Mouse (Mus musculus): ENCODE measurements around the gene Usp44. TPM values are rescaled to one million over a fixed set of nuclear protein-coding genes. Genes with fewer than 3 reads are reported as not detected.
"Not testable (repeated sequence)": the region's sequence is repeated elsewhere in the genome, so short reads cannot be mapped to it uniquely, and the experiment has no call there.

Usp44 gene
- total and polyA plus RNA-seq, 3 experiments, result 2.5 to 13.7 (median 5.1) TPM

- Histone ChIP-seq H3K4me1 (ENCODE audit: insufficient read depth, low read depth, low read length) (no peaks in the 10 kb centered on the region), H3K4me3 (ENCODE audit: low read depth, low read length) (no peak overlapping the region), H3K27me3 (ENCODE audit: insufficient read depth, low read length) (peaks cover 13% of the 10 kb centered on the region), H3K9me3 (replicated peaks) (no peaks in the 10 kb centered on the region), H3K36me3 (replicated peaks) (no peaks in the 10 kb centered on the region)
- ATAC-seq (ENCODE audit: extremely low read depth, insufficient number of reproducible peaks, low FRiP score, poor library complexity, severe bottlenecking), result no peak
- DNase-seq (ENCODE audit: low spot score), result no peak
- TF ChIP-seq GATA1 (IDR thresholded peaks at IDR 0.05; ENCODE audit: borderline replicate concordance, low read length) (no peak), POLR2AphosphoS5 (IDR thresholded peaks at IDR 0.05; ENCODE audit: insufficient replicate concordance, low read depth, low read length) (no peak), CTCF (IDR thresholded peaks at IDR 0.05; ENCODE audit: low read depth, low read length) (no peak), GATA2 (IDR thresholded peaks at IDR 0.05; ENCODE audit: borderline replicate concordance, low read depth, low read length) (no peak), TAL1 (conservative IDR thresholded peaks at IDR 0.05; ENCODE audit: low read depth, low read length) (no peak)
These were observed 28.2 kb upstream of the Usp44 start for GRCm38 (mm10) chr10:93803199-93803598.

GRCm38 (mm10) chr10:93809438-93809837 is 21.9 kb upstream of the Usp44 start:
- not testable (repeated sequence) for H3K4me1 ChIP-seq (ENCODE audit: insufficient read depth, low read depth, low read length); ATAC-seq (ENCODE audit: extremely low read depth, insufficient number of reproducible peaks, low FRiP score, poor library complexity, severe bottlenecking)
- peaks cover 14% of the 10 kb centered on the region for H3K27me3 ChIP-seq (ENCODE audit: insufficient read depth, low read length)

GRCm38 (mm10) chr10:93810590-93811185 is 20.7 kb upstream of the Usp44 start:
- no peak for TF ChIP-seq GATA2 (IDR thresholded peaks at IDR 0.05; ENCODE audit: borderline replicate concordance, low read depth, low read length)
- TF ChIP-seq TAL1 (conservative IDR thresholded peaks at IDR 0.05; ENCODE audit: low read depth, low read length), result no peak
- no peak for TF ChIP-seq CTCF (IDR thresholded peaks at IDR 0.05; ENCODE audit: low read depth, low read length)
- no peak for TF ChIP-seq GATA1 (IDR thresholded peaks at IDR 0.05; ENCODE audit: borderline replicate concordance, low read length)
- H3K4me1 ChIP-seq (ENCODE audit: insufficient read depth, low read depth, low read length), result no peaks in the 10 kb centered on the region

More at GRCm38 (mm10) chr10:93809438-93809837, 21.9 kb upstream of the Usp44 start:
- DNase-seq (ENCODE audit: low spot score); H3K4me3 ChIP-seq (ENCODE audit: low read depth, low read length); H3K36me3 ChIP-seq (replicated peaks); H3K9me3 ChIP-seq (replicated peaks): not testable (repeated sequence)

GRCm38 (mm10) chr10:93812098-93812497 is 19.3 kb upstream of the Usp44 start:
- H3K4me3 ChIP-seq (ENCODE audit: low read depth, low read length), result no peak overlapping the region
- TF ChIP-seq GATA1 (IDR thresholded peaks at IDR 0.05; ENCODE audit: borderline replicate concordance, low read length) (no peak), CTCF (IDR thresholded peaks at IDR 0.05; ENCODE audit: low read depth, low read length) (no peak), POLR2AphosphoS5 (IDR thresholded peaks at IDR 0.05; ENCODE audit: insufficient replicate concordance, low read depth, low read length) (no peak), GATA2 (IDR thresholded peaks at IDR 0.05; ENCODE audit: borderline replicate concordance, low read depth, low read length) (no peak), TAL1 (conservative IDR thresholded peaks at IDR 0.05; ENCODE audit: low read depth, low read length) (no peak)
- ATAC-seq (ENCODE audit: extremely low read depth, insufficient number of reproducible peaks, low FRiP score, poor library complexity, severe bottlenecking), result no peak
- H3K9me3 ChIP-seq (replicated peaks), result peaks cover 3% of the 10 kb centered on the region; the same call in 1 of the 2 replicates
- H3K27me3 ChIP-seq (ENCODE audit: insufficient read depth, low read length), result peaks cover 14% of the 10 kb centered on the region
- DNase-seq (ENCODE audit: low spot score), result no peak
- no peaks in the 10 kb centered on the region for H3K36me3 ChIP-seq (replicated peaks)
- no peaks in the 10 kb centered on the region for H3K4me1 ChIP-seq (ENCODE audit: insufficient read depth, low read depth, low read length)

More at GRCm38 (mm10) chr10:93810590-93811185, 20.7 kb upstream of the Usp44 start:
- Histone ChIP-seq H3K9me3 (replicated peaks) (peaks cover 3% of the 10 kb centered on the region; the same call in 1 of the 2 replicates), H3K4me3 (ENCODE audit: low read depth, low read length) (no peak overlapping the region), H3K36me3 (replicated peaks) (no peaks in the 10 kb centered on the region), H3K27me3 (ENCODE audit: insufficient read depth, low read length) (peaks cover 14% of the 10 kb centered on the region)
- no peak for DNase-seq (ENCODE audit: low spot score)
- ATAC-seq (ENCODE audit: extremely low read depth, insufficient number of reproducible peaks, low FRiP score, poor library complexity, severe bottlenecking), result no peak

- Histone ChIP-seq H3K36me3 (replicated peaks) (no peaks in the 10 kb centered on the region), H3K9me3 (replicated peaks) (peaks cover 3% of the 10 kb centered on the region; the same call in 1 of the 2 replicates), H3K4me1 (ENCODE audit: insufficient read depth, low read depth, low read length) (no peaks in the 10 kb centered on the region), H3K4me3 (ENCODE audit: low read depth, low read length) (no peak overlapping the region), H3K27me3 (ENCODE audit: insufficient read depth, low read length) (peaks cover 18% of the 10 kb centered on the region)
- no peak for TF ChIP-seq POLR2AphosphoS5 (IDR thresholded peaks at IDR 0.05; ENCODE audit: insufficient replicate concordance, low read depth, low read length)
- peak; percentile 37; the same call in 1 of the 2 replicates for TF ChIP-seq CTCF (IDR thresholded peaks at IDR 0.05; ENCODE audit: low read depth, low read length)
- no peak for TF ChIP-seq TAL1 (conservative IDR thresholded peaks at IDR 0.05; ENCODE audit: low read depth, low read length)
- ATAC-seq (ENCODE audit: extremely low read depth, insufficient number of reproducible peaks, low FRiP score, poor library complexity, severe bottlenecking) (no peak), DNase-seq (ENCODE audit: low spot score) (no peak)
These were observed 18.5 kb upstream of the Usp44 start for GRCm38 (mm10) chr10:93812774-93813415.

GRCm38 (mm10) chr10:93813755-93814154 is 17.6 kb upstream of the Usp44 start:
- peaks cover 3% of the 10 kb centered on the region; the same call in 1 of the 2 replicates for H3K9me3 ChIP-seq (replicated peaks)
- no peak for ATAC-seq (ENCODE audit: extremely low read depth, insufficient number of reproducible peaks, low FRiP score, poor library complexity, severe bottlenecking)
- H3K4me3 ChIP-seq (ENCODE audit: low read depth, low read length), result no peak overlapping the region
- H3K4me1 ChIP-seq (ENCODE audit: insufficient read depth, low read depth, low read length), result peaks cover 3% of the 10 kb centered on the region; the same call in 1 of the 2 replicates
- TF ChIP-seq CTCF (IDR thresholded peaks at IDR 0.05; ENCODE audit: low read depth, low read length) (no peak), GATA1 (IDR thresholded peaks at IDR 0.05; ENCODE audit: borderline replicate concordance, low read length) (no peak), POLR2AphosphoS5 (IDR thresholded peaks at IDR 0.05; ENCODE audit: insufficient replicate concordance, low read depth, low read length) (no peak), GATA2 (IDR thresholded peaks at IDR 0.05; ENCODE audit: borderline replicate concordance, low read depth, low read length) (no peak)
- no peaks in the 10 kb centered on the region for H3K36me3 ChIP-seq (replicated peaks)
- H3K27me3 ChIP-seq (ENCODE audit: insufficient read depth, low read length), result peaks cover 18% of the 10 kb centered on the region
- DNase-seq (ENCODE audit: low spot score), result no peak
